Mouse (Mus musculus): ENCODE data around the gene Sgk2. TPM values are rescaled to one million over a fixed set of nuclear protein-coding genes. Genes with fewer than 3 reads are reported as not detected.

Sgk2 gene
- not detected for polyA plus RNA-seq (2014; fragmentation: Illumina TruSeq; extraction: RNeasy Lipid Tissue Mini Kit (QIAGEN cat#74804); ENCODE audit: insufficient read depth, low read depth, low replicate concordance)

DNA sequence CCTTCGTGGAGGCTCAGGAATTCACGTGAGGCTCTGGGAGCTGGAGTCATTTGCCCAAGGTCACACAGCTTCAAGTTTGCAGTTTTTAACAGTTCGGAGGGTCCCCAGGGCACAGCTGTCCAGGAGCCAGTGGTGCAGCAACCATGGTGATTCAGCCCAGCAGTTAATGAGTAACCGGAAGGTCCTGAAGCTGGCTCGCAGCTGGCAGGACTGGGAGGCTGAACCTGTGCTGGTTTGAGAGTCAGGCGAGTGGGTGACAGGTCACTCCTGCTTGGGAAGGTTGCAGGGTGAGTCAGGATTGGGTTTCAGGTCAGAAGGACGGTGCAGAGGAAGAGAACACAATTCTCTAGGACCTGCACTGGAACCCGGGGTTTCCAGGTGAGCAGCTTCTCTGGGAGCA is at the start of gene Sgk2:
Gene Sgk2 (plus strand): TSS at position 113 of the 400 bp plus-strand sequence.

DNA sequence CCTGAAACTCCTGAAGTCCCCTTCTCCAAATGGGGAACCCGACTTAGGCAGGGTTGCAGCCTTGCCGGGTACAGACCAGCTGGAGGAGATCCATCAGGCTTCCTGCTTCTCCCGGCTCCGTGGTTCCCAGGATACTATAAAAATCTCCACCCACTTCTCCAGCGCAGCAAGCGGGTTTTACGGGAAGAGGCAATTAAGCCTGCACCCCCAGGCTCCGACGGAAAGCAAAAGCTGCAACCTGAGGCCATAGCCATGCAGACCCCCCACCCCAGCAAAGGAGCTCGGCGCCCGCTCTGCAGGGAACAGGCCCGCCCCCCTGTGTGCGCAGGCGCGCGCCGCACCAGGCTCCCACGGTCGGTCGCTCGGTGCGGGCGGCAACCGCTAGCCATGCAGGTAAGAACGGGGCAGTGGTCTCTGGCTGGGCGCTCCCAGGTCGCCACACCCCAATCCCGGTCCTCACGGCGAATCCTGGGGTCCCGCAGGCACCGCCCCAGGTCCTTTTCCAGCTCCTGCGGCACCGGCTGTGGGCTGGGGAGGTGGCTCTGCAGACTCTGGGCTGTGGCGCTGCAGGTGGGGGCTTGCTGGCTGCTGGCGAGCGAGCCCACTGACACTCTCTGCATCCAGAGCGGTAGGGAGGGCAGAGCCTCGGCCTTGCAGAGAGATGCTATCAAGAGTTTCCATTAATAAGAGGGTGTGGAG is 43.8 kb upstream of the Sgk2 start, which contains the start of gene L3mbtl1:
Gene L3mbtl1 (plus strand): TSS at position 325 of the 699 bp plus-strand sequence.

DNA sequence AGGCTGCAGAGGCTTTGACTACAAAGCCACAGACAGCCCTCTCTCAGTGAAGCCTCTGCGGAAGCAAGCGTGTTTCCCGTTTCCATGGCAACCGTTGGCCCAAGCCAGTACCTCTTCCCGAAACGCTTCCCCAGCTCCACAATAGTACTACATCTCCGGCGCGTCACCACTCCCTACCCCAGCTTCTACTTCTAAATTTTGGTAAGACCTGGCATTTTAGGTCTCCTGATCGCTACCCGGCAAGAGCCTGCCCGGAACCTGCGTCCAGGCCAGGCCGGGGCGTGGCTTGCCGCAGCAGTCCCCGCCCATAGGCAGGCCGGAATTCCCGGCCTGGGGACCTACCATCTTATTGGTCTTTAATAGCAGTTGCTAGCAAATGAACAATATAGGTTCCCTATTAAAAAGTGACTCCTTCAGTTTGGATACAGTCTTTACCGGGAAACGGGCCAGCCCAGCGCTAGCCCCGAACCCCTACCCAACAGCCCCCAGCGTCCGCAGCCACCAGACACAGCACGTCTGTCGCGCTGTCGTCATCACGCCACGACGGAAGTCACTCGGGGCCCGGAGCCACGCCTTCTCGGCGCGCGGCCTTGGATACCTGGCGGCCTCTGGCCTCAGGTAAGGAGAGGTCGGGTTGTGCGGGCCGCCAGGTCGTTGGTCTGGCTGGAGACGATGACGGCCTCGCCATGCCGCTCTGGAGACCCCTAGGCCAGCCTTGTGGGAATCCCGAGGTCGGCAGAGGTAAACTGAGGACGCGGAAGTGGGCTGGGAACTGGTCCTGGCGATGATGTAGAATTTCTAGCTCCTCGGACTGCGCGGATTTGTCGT is 30.0 kb downstream of the Sgk2 start, which contains the start of gene Ift52:
Gene Ift52 (plus strand): TSS at position 439 of the 828 bp plus-strand sequence.

DNA sequence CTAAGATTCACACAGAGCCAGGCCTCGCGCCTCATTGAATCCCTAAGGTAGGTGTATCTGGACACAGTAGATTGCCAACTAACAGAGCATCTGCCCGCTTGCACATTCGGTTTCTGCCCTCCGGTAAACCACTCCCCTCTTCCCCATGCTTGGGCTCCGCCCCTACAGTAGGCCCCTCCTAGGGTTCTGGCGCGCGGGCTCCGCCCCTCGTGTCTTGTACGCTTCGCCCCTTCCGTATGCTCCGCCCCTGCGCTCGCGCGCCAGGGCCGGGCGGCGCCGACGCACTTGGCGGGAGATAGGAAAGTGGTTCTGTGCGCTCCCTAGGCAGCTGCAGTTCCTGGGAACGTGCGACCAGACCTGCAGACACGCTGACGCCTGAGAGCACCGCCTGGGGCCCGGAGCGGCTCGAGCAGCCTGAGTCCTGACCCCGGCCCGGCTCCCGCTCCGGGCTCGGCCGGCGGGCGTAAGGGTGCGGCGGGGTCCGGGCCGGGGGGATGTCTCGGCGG is 67.3 kb downstream of the Sgk2 start, which contains the start of gene Mybl2:
Gene Mybl2 (plus strand): TSS at position 353 of the 506 bp plus-strand sequence.

Other genes with a start within 250 kb of the Sgk2 start
- 82.7 TPM for gene Srsf6, start 55.8 kb upstream of the Sgk2 start, polyA plus RNA-seq (2014; fragmentation: Illumina TruSeq; extraction: RNeasy Lipid Tissue Mini Kit (QIAGEN cat#74804); ENCODE audit: insufficient read depth, low read depth, low replicate concordance)
- not detected for gene L3mbtl1, start 43.9 kb upstream of the Sgk2 start, polyA plus RNA-seq (2014; fragmentation: Illumina TruSeq; extraction: RNeasy Lipid Tissue Mini Kit (QIAGEN cat#74804); ENCODE audit: insufficient read depth, low read depth, low replicate concordance)
- gene Ift52, start 30.0 kb downstream of the Sgk2 start, polyA plus RNA-seq (2014; fragmentation: Illumina TruSeq; extraction: RNeasy Lipid Tissue Mini Kit (QIAGEN cat#74804); ENCODE audit: insufficient read depth, low read depth, low replicate concordance): 23.6 TPM
- gene Mybl2, start 67.4 kb downstream of the Sgk2 start, polyA plus RNA-seq (2014; fragmentation: Illumina TruSeq; extraction: RNeasy Lipid Tissue Mini Kit (QIAGEN cat#74804); ENCODE audit: insufficient read depth, low read depth, low replicate concordance): 0.77 TPM
- 0.74 TPM for gene Gtsf1l, start 100.5 kb downstream of the Sgk2 start, polyA plus RNA-seq (2014; fragmentation: Illumina TruSeq; extraction: RNeasy Lipid Tissue Mini Kit (QIAGEN cat#74804); ENCODE audit: insufficient read depth, low read depth, low replicate concordance)
- gene Tox2, start 215.8 kb downstream of the Sgk2 start, polyA plus RNA-seq (2014; fragmentation: Illumina TruSeq; extraction: RNeasy Lipid Tissue Mini Kit (QIAGEN cat#74804); ENCODE audit: insufficient read depth, low read depth, low replicate concordance): 7.5 TPM